Mouse (Mus musculus): Measurements from ENCODE around the gene Klf2. TPM values are rescaled to one million over a fixed set of nuclear protein-coding genes. Genes with fewer than 3 reads are reported as not detected.

The Klf2 gene
- polyA plus RNA-seq (2012; rRNA removed): 10.7 and 17.6 TPM in 2 replicates

DNA sequence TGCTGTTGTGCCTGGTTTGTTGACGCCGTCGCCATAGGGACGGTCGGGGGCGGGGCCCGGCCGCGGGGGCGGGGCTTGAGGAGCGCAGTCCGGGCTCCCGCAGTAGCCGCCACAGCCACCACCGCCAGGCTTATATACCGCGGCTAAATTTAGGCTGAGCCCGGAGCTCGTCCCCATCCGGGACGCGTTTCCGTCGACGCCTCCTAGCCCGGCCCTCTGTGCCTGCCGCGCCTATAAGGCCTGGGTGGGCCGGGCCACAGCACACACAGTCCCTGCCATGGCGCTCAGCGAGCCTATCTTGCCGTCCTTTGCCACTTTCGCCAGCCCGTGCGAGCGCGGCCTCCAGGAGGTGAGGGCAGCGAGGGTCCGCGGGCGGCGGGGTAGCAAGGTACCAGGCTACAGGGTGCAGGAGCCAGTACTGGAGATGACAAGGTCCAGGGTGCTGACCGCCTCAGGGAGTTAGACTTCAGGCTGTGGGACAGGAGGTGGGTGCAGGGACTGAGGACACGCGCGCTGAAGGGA lies at the start of gene Klf2:
Gene Klf2 (plus strand): TSS at position 233 of the 522 bp plus-strand sequence.

DNA sequence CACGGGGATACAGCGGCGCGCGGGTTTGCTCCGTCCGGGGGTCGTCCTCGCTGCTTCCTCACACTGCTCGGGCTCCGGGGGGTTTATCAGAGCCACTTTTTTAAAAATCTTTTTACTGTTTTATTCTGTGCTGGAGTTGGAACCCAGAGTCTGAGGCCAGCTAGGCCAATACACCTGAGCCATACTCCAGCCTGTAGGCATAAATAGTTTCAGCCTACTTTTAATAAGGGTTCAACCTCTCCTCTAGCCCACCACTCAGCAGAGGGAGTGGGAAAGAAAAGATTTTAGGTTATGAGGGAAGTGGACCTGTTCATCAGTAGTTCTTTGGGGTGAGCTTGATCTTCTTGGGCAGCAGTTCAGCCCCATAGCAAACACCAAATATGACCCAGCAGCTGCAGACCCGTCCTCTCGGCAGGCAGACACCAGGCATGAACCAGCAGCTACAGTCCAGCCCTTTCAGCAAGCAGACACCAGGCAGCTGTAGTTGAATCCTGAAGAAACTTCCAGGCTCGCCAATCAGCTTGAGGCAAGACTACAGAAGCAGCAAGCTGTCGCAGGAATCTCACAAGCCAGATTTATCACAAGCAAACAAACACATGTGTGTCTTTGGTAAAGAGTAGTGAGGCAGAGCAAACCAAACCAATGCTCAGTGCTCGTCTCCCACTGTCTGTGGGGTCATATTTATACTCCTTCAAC lies 13.5 kb upstream of the Klf2 start, which contains the start of gene Gm10282:
Gene Gm10282 (minus strand): TSS at position 51 of the 696 bp plus-strand sequence.

Other genes starting within 250 kb of the Klf2 start
- gene Olfr373, start 235.9 kb upstream of the Klf2 start, polyA plus RNA-seq (2012; rRNA removed): not detected in 2 replicates
- gene Olfr374, start 212.0 kb upstream of the Klf2 start, polyA plus RNA-seq (2012; rRNA removed): not detected in 2 replicates
- gene Tpm4, start 184.1 kb upstream of the Klf2 start, polyA plus RNA-seq (2012; rRNA removed): 184 and 195 TPM in 2 replicates
- gene Rab8a, start 157.8 kb upstream of the Klf2 start, polyA plus RNA-seq (2012; rRNA removed): 120 and 132 TPM in 2 replicates
- gene Hsh2d, start 129.4 kb upstream of the Klf2 start, polyA plus RNA-seq (2012; rRNA removed): 0.15 TPM in 2 replicates
- 0.03 TPM in 1 of 2 replicates, not detected in the other for gene Cib3, start 106.2 kb upstream of the Klf2 start, polyA plus RNA-seq (2012; rRNA removed)
- gene Gm11034, start 105.4 kb upstream of the Klf2 start, polyA plus RNA-seq (2012; rRNA removed): not detected in 2 replicates
- gene Fam32a, start 99.3 kb upstream of the Klf2 start, polyA plus RNA-seq (2012; rRNA removed): 87.3 and 98.8 TPM in 2 replicates
- gene Ap1m1, start 79.0 kb upstream of the Klf2 start, polyA plus RNA-seq (2012; rRNA removed): 222 and 230 TPM in 2 replicates
- 22.6 and 23.4 TPM in 2 replicates for gene Gm10282, start 13.8 kb upstream of the Klf2 start, polyA plus RNA-seq (2012; rRNA removed)
- 111 and 112 TPM in 2 replicates for gene Eps15l1, start 102.4 kb downstream of the Klf2 start, polyA plus RNA-seq (2012; rRNA removed)
- gene Calr3, start 124.8 kb downstream of the Klf2 start, polyA plus RNA-seq (2012; rRNA removed): 0.55 and 0.74 TPM in 2 replicates
- 14.9 and 15.2 TPM in 2 replicates for gene 1700030K09Rik, start 124.8 kb downstream of the Klf2 start, polyA plus RNA-seq (2012; rRNA removed)
- gene Cherp, start 156.2 kb downstream of the Klf2 start, polyA plus RNA-seq (2012; rRNA removed): 75.3 and 90.3 TPM in 2 replicates
- gene Slc35e1, start 173.6 kb downstream of the Klf2 start, polyA plus RNA-seq (2012; rRNA removed): 26.4 and 26.6 TPM in 2 replicates
- 15.4 and 15.5 TPM in 2 replicates for gene Med26, start 229.2 kb downstream of the Klf2 start, polyA plus RNA-seq (2012; rRNA removed)

Data from central nervous system, embryonic 14 days (tissue).